Mouse (Mus musculus) olfactory bulb, adult 2 months (tissue): ENCODE results near the gene Rab3gap2. TPM values are rescaled to one million over a fixed set of nuclear protein-coding genes. Genes with fewer than 3 reads are reported as not detected.
A peak's percentile ranks its signal among the peaks of the same experiment; 100 is the strongest.

ENCODE experiments used
- H3K27ac ChIP-seq: fragments of 200-500 bp; 2 replicates; pipeline ENCODE4 v1.5.1; 2012; ENCODE audit warnings: low read depth, low read length; ENCODE audit not compliant: insufficient read depth
- H3K4me1 ChIP-seq: fragments of 200-500 bp; 2 replicates; pipeline ENCODE4 v1.6.1; 2012; ENCODE audit warnings: low read length; ENCODE audit not compliant: control insufficient read depth, insufficient read depth
- H3K4me3 ChIP-seq: fragments of 200-500 bp; 2 replicates; pipeline ENCODE4 v1.5.1; 2012; ENCODE audit warnings: mild to moderate bottlenecking, low read depth, low read length, moderate library complexity; ENCODE audit not compliant: insufficient read depth
- CTCF ChIP-seq: fragments of 200-500 bp; IDR thresholded peaks from 2 replicates; pipeline ENCODE4 v1.5.1; 2012; ENCODE audit warnings: low read depth, mild to moderate bottlenecking, low read length, moderate library complexity; ENCODE audit not compliant: insufficient read depth
- POLR2A ChIP-seq: fragments of 200-500 bp; IDR thresholded peaks from 2 replicates; pipeline ENCODE4 v1.6.1; 2012; ENCODE audit warnings: mild to moderate bottlenecking, low read depth, low read length, moderate library complexity; ENCODE audit not compliant: insufficient read depth
- WGBS: fragments of 180-500 bp; shearing (Covaris S2); methylation state at CpG from one replicate; pipeline ENCODE4 v1.1.7; 2018; 5-methylcytosine and 5-hydroxymethylcytosine counted together
- polyA plus RNA-seq: library from polyadenylated mRNA; stranded (reverse); fragments of >200 nt; gene quantifications from 2 replicates; pipeline ENCODE4 v1.2.4, GENCODE M21; 2012; ENCODE audit warnings: low replicate concordance; ENCODE audit not compliant: missing spikeins, insufficient read depth, insufficient read length

Rab3gap2 gene
- polyA plus RNA-seq, 1 experiment = not detected

GRCm38 (mm10) chr1:185193509-185193908 is 10.4 kb upstream of the Rab3gap2 start:
- H3K4me1 ChIP-seq = peaks cover 3% of the 10 kb centered on the region; the same call in 1 of the 2 replicates
- TF ChIP-seq CTCF = no peak
- TF ChIP-seq POLR2A = no peak
- whole genome bisulfite sequencing = 6% methylated on average over 10 of the region's 10 CpGs

GRCm38 (mm10) chr1:185196323-185196722 is 7.6 kb upstream of the Rab3gap2 start:
- WGBS = 78% methylated on average over 3 of the region's 3 CpGs

More at GRCm38 (mm10) chr1:185193509-185193908, 10.4 kb upstream of the Rab3gap2 start:
- Histone ChIP-seq H3K4me3 (no peak overlapping the region), H3K27ac (no peak overlapping the region)

GRCm38 (mm10) chr1:185200571-185201395 is 3.1 kb upstream of the Rab3gap2 start:
- Histone ChIP-seq H3K4me3 (no peak overlapping the region), H3K27ac (no peak overlapping the region), H3K4me1 (peaks cover 5% of the 10 kb centered on the region)
- TF ChIP-seq POLR2A (no peak), CTCF (no peak)
- WGBS = 38% methylated on average over 22 of the region's 22 CpGs

More at GRCm38 (mm10) chr1:185196323-185196722, 7.6 kb upstream of the Rab3gap2 start:
- Histone ChIP-seq H3K27ac (no peak overlapping the region), H3K4me3 (no peak overlapping the region), H3K4me1 (peaks cover 3% of the 10 kb centered on the region; the same call in 1 of the 2 replicates)
- TF ChIP-seq POLR2A (no peak), CTCF (no peak)

GRCm38 (mm10) chr1:185201994-185202393 is 1.9 kb upstream of the Rab3gap2 start:
- Histone ChIP-seq H3K4me1 (peaks cover 9% of the 10 kb centered on the region), H3K27ac (no peak overlapping the region), H3K4me3 (no peak overlapping the region)
- WGBS = 87% methylated on average over 2 of the region's 2 CpGs
- TF ChIP-seq CTCF (no peak), POLR2A (no peak)

GRCm38 (mm10) chr1:185203196-185203908 is 565 bp upstream of the Rab3gap2 start:
- peaks cover 9% of the 10 kb centered on the region for H3K4me1 ChIP-seq
- H3K4me3 ChIP-seq = peak overlapping the region; percentile 97
- TF ChIP-seq CTCF = no peak
- no peak for TF ChIP-seq POLR2A
- peak overlapping the region; percentile 43 for H3K27ac ChIP-seq
- 2% methylated on average over 23 of the region's 23 CpGs for WGBS

GRCm38 (mm10) chr1:185205090-185205489 is 1.2 kb downstream of the Rab3gap2 start:
- H3K27ac ChIP-seq = no peak overlapping the region
- peak overlapping the region; percentile 12; the same call in 1 of the 2 replicates for H3K4me3 ChIP-seq
- peaks cover 17% of the 10 kb centered on the region for H3K4me1 ChIP-seq
- WGBS = 64% methylated on average over 8 of the region's 8 CpGs
- TF ChIP-seq CTCF = no peak
- TF ChIP-seq POLR2A = no peak

GRCm38 (mm10) chr1:185207851-185208595 is 4.1 kb downstream of the Rab3gap2 start:
- peaks cover 17% of the 10 kb centered on the region for H3K4me1 ChIP-seq
- 88% methylated on average over 13 of the region's 13 CpGs for WGBS
- TF ChIP-seq POLR2A = no peak
- no peak for TF ChIP-seq CTCF
- no peak overlapping the region for H3K4me3 ChIP-seq
- no peak overlapping the region for H3K27ac ChIP-seq

- Histone ChIP-seq H3K27ac (no peak overlapping the region), H3K4me3 (no peak overlapping the region), H3K4me1 (peaks cover 17% of the 10 kb centered on the region)
- TF ChIP-seq CTCF (no peak), POLR2A (no peak)
- WGBS = 91% methylated on average over 8 of the region's 8 CpGs
Observed at GRCm38 (mm10) chr1:185208766-185209165, 4.8 kb downstream of the Rab3gap2 start.

- WGBS = 21% methylated on average over 8 of the region's 8 CpGs
- TF ChIP-seq POLR2A = no peak
- no peak overlapping the region for H3K4me3 ChIP-seq
- H3K4me1 ChIP-seq = peaks cover 17% of the 10 kb centered on the region
- H3K27ac ChIP-seq = no peak overlapping the region
Observed at GRCm38 (mm10) chr1:185209641-185210176, 5.8 kb downstream of the Rab3gap2 start.
